Mouse (Mus musculus) right cerebral cortex, postnatal 25 days (tissue): ENCODE results near the gene Rps27l.

Experiments used
- DNase-seq: peaks from one replicate; pipeline ENCODE4 v3.0.0; 2022

The Rps27l gene

DNA sequence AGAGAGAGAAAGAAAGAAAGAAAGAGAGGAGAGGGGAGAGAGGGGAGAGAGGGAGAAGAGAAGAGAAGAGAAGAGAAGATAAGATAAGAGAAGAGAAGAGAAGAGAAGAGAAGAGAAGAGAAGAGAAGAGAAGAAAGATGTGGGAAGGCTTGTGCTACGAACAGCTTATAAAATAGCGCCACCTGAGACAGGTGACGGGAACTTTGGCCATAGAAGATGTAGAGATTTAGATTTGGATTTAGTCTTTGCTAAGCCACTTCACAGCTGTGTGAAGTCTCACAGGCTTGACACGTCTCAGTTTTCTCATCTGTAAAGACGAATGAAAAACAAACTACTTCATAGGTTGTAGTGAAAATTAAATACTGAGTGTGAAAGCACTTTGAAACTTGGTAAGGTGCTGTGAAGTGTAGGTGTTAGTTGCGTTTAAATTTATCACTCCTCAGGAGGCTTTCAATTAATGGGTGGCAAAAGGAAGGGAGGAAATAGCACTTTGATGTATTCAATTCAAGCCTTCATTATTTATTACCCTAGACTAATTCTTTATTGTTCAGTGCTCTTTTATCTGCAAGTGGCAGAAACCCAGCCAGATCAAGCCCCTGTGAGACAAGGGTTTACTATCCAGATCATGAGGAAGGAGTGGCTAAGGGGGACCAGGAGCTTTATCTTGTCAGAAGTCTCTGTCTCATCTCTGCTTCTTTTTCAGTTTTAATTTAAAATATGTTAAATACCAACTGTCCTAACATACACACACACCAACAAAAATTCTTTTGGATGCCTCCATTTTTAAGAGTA, 25.2 kb upstream of the Rps27l start:
- DNase-seq = no peak

DNA sequence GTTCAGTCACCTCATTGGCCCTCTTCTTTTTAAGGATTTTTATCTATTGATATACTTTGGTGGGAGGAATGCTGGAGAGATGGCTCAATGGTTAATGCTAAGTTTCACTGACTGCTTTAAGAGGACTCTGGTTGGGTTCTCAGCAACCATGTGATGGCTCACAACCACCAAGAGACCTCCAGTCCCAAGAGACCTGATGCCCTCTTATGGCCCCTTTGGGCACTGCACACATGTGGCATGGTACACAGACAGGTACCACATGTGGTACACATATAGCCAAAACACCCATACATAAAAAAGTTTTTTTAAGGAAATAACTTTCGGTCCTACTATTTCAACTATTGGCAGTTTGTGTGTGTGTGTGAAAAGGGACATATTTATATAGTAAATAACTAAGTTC, 23.8 kb upstream of the Rps27l start:
- DNase-seq = no peak

DNA sequence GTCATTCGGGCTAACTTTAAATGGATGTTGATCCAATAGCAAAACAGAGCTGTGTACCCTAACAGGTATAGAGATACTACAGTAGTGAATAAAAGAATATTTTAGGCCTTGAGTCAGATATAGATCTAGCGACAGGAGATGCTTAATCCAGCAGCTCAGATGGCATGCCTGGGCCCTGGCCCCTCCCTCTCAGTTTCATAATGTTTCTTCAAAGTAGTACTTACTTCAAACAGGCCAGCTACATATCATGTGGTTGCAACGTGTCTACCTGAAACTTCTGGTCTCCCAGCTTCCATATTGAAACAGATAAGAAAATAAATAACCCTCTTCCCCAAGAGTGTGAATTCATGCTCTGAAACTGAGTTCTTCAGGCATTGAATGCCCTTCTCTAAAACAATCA, 20.0 kb upstream of the Rps27l start:
- no peak for DNase-seq

DNA sequence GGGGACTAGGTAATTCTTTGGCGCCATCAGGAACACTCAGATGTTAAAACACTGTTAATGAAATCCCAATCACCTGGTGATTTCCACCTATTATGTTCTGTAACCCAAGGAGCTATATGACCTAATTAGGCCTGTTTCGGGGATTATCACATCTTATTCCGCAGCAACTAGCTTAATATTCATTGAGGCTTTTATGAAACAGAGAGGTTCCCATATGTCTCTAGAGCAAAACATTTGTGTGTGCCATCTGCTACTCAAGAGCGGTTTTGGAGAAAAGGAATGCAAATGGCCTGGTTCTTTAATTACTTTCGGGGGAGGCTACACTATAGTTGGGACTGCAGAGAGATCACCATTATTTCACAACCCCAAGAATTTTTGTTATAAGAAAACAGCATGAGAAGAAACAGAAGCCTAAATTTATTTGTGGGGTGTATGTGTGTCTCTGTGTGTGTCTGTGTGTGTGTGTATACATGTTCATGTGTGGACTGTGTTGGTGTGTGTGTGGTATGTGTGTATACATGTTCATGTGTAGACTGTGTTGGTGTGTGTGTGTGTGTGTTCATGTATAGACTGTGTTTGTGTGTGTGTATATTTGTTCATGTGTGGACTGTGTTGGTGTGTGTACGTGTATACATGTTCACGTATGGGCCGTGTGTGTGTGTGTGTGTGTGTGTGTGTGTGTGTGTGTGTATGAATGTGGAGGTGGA, 18.0 kb upstream of the Rps27l start:
- DNase-seq = no peak

DNA sequence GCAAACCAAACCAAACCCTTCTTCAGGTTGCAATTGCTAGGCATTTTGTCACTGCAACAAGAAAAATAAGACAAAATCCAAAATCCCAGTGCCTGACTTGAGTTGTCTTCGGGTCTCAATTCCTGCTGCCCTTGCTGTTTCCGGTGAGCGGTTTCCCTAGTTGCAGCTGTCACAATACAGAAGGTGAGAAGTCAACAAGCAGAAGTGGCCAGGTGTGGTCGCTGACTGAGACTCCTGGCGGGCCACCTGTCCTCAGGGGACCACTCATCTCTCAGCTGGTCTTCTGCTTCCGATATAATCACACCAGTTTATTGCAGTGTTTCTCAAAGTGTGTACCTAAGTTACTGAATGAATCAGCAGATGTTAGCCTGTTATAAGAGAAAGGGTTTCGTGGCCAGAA, 15.5 kb upstream of the Rps27l start:
- no peak for DNase-seq

DNA sequence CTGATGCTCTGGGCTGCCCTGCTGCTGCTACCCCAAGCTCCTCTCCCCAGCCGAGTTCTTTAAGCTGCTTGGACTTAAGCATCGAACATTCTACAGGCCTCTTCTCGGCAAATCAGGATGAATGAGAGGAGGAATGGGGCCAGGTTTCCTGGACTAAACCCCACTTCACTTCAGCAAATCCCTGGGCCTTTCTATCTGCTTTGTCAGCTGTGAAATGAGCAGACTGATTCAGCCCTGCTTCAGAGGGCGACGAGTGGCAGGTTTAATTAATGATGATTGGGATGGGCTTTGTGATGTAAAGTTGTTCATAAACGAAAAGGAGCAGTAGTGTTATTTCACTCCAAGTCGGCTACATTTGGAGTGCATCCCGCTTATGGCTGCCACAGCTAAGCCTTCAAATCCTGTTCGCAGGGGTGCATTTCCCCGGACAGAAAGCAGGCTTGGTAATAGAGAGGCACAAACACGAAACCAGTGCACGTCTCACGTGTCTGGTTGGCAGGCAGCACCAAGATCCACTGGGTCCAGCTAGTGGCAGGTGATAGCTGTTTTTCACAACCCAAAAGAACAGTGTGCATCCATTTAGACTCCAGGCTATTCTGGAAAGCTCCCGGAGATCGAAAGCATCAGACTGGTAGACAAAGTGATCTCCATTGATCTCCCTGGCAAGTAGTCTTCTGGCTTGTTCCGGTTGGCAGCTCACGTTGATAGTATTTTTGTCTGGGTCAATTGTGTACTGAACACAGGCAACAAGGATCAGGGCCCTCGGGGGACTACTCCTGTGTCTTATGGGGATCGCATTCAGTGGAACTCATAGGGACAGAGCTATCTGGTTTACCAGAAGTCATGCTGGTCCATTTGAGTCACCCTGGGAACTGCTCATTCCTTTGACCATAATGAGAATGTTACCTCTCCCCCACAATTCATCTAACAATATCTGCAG, 11.7 kb upstream of the Rps27l start:
- DNase-seq = no peak

DNA sequence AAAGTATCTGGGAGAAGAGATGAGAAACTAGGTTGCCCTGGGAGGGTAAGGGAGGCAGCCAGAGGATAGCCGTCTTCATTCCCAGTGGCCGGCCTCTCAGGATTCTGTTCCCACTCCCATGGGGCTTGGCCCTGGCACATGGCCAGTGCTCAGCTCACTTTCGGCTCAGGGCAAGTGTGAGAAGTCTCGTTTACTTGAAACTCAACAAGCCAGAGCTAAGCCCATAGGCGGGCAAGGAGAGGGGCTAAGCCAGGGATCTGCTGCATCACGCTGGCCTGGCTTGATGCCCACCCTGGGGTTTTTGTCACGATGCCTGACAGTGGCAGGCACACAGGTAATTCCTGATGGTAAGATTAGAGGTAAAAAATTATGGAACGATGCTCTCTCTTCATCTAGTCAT, 8.4 kb upstream of the Rps27l start:
- no peak for DNase-seq

DNA sequence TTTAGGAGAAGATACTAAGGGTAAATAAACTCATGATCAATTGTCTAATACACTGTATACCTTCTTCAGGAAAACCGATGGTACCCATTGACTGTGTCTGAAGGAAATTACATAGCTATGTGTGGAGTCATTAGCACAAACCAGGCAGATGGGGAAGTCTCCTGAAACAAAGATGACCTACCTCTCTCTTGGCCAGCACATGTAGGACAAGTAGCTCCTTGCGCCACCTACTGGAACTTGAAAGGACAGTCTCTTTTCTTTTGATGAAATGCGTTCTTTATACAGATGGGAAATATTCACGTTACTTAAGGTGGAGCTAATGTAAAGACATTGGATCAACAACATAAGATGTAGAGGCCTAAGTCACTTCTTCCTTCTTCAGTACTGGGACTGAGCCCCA, 7.0 kb upstream of the Rps27l start:
- DNase-seq = no peak

DNA sequence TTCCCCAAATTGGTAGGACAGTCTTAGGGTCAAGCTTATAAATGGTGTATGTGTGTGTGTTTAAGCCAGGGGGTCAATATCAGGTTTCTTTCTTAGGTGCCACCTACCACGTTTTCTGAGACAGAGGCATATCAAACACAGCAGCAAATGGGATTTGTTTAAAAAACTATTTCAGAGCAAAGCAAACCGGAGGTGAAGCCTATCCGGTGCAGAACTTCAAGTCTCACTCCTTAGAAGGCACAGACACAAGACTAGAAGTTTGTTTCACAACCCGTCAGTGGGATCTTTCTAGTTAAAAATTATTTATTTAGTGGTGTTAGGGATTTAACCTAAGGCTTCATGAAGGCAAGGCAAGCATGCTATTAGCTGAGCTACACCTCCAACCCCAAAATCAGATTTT, 725 bp upstream of the Rps27l start:
- no peak for DNase-seq

DNA sequence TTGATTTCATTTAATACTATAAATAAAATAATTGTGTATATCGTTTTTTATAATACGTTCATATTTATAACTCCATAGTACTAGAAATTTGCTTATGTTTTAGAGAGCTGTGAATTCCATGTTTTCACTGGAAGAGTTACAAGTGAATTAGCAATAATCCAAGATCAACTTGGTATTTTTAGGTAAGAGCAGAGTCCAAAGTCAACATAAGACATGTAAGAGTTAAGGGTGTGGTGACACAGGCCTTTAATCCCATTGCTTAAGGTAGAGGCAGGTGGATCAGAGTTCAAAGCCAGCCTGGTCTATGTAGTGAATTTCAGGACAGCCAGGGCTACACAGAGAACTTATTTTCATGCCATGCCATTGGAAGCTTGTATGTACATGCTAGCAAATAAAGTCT, 2.6 kb downstream of the Rps27l start:
- DNase-seq = no peak

DNA sequence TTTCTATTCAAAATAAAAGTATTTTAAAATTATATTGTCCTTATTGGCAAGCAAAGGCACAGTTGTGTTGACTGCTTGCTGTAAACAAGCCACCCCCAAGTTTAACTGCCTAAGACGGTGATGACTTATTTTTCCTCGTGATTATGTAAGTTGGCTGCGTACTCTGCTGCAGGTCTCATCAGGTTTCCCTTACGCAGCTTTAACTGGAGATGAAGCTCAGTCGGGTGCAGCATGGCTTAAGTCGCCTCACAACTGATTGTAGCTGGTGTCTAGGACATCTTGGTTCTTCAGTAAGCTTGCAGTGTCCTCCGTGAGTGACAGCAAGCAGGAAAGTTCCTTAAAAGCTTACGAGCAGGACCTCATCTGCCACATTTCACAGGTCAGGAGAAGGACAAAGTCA, 6.4 kb downstream of the Rps27l start:
- DNase-seq = no peak

DNA sequence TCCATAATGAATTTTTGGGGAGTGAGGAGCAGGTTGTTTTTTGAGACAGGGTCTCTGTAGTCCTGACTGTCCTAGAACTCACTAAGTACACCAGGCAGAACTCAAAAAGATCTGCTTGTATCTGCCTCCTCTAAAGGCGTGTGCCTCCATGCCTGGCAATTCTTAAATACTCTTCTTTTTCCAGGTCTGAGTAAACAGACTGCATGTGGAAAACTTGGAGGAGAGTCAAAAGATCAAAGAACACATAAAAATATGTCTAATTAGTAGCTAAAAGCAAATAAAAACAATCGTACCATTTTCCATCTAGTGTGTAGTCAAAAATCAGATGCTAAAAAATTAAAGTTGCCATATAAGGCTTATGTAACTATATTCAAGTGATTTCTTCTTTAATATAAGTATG, 7.0 kb downstream of the Rps27l start:
- no peak for DNase-seq

DNA sequence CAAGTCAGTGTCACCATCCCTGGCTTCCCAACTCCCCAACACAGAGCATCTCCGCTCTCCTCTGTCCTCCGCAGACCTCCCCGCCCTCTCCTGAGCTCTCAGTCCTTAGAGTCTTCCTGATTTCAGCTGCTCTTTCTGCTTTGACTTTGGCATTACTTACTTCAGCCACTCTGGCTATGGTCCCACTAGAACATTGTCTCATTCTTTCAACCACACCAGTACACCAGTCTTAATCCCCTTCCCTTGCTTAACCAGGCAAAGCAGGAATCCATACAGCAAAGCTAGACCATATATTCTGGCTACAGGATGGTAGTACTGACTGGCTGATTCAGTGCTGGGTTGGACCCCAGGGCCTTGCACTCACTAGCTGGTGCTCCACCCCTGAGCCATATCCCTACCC, 11.6 kb downstream of the Rps27l start:
- no peak for DNase-seq

DNA sequence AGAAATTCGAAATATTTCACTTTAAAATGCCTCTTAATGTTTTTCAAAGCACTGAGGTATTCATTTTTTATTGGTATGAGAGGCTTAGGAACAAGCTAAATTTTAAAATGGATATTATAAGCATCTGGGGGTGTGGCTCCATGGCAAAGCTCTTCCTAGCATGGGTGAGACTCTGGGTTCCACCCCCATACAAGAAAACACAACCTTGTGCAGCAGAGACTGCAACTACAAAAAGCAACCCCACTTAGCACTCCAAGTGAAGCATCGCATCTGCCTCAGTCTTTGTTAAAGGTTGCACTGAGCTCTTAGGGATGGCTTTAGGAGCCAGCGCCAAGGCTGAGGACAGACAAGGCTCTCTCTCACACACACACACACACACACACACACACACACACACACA, 15.6 kb downstream of the Rps27l start:
- no peak for DNase-seq

DNA sequence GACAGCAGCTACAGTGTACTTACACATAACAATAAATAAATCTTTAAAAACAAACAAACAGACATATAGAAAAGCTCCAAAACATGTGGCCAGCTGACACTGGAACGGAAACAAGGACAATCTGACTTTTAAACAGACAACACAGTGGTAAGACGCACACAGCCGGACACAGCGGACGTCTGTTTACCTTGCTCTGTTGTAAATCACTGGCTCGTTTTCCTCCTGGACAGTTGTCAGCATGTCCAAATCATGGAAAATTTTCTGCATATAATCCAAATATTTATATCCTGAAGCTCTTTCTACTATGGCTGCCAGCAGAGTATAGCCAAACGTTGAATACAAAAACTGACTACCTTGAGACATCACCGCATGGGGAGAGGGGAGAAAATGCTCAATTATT, 21.6 kb downstream of the Rps27l start:
- no peak for DNase-seq

DNA sequence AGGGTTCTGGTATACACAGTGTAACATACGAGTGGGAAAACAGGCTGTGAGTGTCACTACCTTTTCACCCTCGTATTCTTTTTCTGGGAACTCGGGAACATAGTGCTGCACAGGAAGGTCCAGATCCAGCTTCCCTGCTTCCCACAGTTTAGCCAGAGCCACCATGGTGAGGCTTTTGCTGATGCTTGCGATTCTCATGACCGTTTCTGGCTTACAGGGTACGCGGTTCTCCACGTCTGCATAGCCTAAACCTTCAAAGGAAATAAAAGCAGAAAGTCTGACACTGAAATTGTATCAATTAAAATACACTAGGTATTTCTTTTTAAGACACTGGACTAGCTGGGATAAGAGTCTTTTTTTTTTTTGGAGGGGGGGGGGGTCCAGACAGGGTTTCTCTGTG, 25.2 kb downstream of the Rps27l start:
- no peak for DNase-seq

DNA sequence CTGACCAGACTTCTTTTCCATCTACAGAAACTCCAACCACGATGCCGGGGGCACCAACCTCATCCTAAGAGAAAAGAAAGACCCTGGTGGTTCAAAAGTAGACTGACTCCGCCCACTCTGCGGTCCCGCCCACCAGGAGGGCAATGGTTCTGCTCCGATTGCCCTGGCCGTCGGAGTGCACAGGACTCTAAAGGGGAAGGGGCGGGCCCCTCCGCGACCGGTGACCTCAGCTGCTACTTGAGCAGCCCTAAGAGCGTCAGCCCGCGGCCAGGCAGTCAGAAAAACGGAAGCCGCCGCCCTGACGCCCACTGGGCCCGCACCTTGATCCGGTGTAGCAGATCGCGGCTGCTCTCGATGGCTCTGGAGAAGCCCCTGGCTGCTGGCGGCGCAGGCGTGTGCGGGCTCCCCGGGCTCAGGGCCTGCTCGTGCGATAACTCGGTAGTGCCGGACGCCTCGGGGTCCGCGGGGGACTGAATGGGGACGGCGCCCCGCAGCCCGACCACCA, 28.9 kb downstream of the Rps27l start:
- DNase-seq = no peak

DNA sequence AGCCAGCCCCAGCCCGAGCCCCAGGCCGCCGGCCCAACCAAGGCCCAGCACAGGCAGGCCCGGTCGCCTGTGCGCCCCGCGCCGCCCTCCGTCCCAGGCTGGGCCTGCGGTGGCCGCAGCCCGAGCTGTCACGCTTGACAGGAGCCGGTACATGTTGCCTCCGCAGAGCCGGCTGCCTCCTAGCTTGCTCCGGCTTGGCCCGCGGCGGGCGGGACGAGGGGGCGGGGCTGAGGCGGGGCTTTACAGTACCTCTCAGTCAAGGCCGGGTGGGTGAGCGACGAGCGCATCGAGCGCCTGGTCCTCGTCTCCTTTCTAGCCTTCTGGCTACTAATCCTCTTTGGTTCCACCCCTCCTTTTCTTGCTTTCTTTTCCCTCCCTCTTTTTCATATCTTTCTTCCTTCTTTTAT, 29.4 kb downstream of the Rps27l start, which contains the start of gene Lactb:
Lactb (minus strand) TSS at position 246 of the 407 bp plus-strand sequence.
- peak; percentile 94 for DNase-seq

DNA sequence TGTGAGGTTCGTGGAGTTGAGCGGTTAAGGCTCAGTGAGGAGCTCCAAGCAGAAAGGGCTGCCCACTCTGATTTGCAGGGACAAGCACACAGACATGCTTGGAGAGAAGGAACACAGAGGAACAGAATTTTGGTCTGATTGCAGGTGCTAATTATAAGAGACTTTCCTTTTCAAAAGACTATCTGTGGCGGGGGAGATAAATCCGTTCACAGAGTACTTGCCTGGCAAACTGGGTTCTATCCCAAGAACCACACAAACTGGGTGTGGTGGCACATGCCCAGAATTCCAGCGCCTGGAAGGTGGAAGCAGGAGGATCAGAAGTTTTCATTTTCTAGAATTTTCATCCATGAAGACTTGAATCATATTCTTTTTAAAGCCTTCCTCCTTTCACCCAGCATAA, 31.2 kb downstream of the Rps27l start:
- DNase-seq = no peak

DNA sequence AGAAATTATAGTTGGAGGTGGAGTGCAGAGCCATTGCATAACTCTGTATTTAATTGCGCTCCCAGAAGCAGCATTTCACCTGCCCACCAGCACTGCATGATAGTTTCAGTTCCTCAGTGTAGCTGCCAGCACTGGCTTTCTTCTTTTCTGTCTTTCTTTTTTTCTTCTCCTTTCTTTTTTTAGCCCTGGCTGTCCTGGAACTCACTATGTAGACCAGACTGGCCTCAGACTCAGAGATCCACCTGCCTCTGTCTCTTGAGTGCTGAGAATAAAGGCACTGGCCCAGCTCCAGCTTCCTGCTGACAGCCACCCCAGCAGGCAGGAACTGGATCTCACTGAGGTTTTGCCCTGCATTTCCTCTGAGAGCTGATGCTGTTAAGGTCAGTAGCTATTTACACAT, 32.1 kb downstream of the Rps27l start:
- DNase-seq = peak; percentile 35

DNA sequence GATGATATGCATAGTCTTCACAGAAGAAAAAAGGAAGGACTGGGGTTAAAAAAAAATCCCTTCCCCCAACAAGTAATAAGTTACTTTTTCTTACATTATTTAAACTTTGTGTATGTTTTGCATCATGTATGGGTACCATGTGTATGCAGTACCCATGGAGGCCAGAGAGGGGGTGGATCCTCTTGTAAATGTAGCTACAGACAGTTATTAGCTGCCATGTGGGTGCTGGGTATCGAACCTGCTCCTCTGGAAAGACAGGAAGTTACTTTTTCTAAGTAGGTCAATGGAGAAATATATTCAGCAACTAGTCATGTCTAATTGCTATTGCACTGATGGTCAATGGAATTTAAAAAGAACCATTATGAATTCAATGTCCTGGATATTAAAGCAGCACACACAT, 32.6 kb downstream of the Rps27l start:
- DNase-seq = no peak

DNA sequence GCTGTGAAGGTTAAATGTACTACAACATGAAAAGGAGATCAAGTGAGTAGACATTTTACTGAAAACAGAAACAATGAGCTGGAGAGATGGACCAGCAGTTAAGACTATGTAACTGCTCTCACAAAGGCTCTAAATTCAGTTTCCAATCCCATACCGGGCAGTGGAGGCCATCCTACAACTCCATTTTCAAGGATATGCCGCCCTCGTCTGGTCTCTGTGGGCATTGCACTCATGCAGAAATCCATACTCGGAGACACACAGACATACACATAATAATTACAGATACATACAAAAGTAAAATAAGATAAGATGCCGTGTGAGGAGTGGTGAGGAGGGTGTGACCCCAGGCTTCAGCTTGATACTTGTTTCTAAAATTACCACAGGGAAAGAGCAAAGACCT, 34.6 kb downstream of the Rps27l start:
- DNase-seq = no peak

DNA sequence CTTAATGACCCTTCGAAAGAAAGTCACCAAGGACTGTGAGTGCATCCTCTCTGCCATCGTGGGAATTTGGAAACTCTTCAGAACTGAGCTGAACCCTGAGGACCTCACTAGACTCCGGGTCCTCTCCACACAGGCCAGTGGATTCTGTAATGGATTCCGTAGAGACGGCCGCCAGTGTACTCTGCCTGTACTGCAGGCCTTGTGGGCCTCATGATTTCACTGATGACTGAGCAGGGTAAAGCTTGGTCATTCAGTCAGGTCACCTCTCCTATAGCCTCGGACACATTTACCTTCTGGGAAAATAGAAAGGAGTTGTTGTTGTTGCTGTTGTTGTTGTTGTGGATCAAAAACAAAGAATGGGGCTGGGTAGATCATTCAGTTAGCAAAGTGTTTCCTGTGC, 36.2 kb downstream of the Rps27l start:
- no peak for DNase-seq
